Mouse (Mus musculus): Measurements from ENCODE around the gene Sox14.
A peak's percentile ranks its signal among the peaks of the same experiment; 100 is the strongest.

Sox14 gene

DNA sequence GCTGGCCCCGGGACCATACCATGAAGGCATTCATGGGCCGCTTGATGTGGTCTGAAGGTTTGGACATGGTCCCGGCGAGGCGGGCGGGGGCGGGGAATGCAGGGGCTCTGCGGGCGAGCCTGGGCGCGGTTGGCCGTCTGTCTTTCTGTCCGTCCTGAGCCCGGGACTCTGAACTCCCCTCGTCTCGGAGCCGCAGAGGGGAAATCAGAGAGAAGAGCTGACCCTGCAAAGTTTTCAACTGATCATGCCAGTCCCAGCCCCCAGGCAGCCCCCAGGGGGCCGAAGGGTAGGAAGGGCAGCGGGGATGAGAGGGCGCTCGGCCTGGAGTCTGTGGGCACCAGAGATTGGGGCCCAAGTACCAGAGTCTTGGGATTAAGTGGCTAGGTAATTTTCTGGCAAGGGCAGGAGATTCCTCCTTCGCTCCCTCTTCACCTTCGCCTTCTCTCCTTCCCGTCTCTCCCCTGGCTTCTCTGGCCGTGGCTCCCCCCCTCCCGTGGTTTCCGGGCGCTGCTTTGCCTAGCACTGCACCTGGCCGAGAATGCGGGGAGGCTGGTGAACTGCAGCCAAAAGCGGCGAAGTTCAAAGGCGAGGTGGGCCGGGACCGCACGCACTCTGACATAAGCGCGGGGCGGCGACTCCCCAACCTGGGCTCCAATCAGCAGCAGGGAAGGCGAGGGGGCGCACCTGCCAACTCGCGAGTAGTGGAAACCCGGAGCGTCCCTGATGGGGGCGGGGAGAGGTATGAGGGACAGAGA is at the start of gene Sox14:
TSS of gene Sox14 (minus strand) at position 553 of the 755 bp plus-strand sequence.
- peak; percentile 82 for DNase-seq (ENCODE audit: low read depth, low spot score)

GRCm38 (mm10) chr9:99879311-99879710 is 3.3 kb upstream of the Sox14 start:
- no peak for DNase-seq (ENCODE audit: low read depth, low spot score)

DNA sequence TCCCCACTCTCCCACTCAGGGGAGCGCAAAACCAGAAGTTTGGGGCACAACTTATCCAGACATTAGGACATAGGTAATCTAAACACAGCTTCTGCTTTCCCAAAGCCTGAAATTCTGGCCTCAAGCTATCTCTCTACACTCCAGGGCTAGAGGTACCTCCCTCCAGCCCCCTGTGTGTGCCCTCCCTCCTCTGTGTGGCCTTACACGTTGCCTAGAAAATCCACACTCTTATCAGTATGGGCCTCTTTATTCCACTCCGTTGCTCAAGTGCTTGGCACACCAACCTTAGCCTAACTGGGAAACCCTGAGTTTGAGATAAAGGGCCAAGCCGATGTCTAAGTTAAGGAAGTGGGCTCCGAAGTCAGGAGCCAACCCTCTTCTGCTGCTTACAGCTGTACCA is 2.6 kb upstream of the Sox14 start:
- no peak for DNase-seq (ENCODE audit: low read depth, low spot score)

DNA sequence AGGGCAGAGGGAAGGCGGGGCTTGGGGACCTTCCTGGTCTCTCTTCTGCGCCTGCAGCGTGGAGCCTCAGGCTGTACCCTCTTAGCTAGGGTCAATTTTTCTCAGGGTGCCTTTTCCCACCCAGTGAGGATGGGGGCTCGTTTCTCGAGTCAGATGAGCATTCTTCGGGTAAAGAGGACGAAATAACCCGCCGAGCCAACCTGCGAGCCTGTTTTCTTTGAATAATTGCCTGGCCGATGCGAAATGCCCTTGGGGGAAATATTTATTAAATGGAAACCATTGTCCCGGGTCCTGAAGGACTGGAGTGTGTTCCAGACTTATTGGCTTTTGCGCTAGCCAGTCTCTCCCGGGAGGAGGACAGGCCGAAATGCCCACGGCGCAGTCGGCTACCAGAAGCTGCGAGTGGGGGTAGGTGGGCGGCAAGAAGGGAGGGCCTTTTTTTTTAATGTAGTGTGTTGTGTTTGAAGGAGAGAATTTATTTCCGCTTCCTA is 1.1 kb upstream of the Sox14 start:
- DNase-seq (ENCODE audit: low read depth, low spot score): no peak

DNA sequence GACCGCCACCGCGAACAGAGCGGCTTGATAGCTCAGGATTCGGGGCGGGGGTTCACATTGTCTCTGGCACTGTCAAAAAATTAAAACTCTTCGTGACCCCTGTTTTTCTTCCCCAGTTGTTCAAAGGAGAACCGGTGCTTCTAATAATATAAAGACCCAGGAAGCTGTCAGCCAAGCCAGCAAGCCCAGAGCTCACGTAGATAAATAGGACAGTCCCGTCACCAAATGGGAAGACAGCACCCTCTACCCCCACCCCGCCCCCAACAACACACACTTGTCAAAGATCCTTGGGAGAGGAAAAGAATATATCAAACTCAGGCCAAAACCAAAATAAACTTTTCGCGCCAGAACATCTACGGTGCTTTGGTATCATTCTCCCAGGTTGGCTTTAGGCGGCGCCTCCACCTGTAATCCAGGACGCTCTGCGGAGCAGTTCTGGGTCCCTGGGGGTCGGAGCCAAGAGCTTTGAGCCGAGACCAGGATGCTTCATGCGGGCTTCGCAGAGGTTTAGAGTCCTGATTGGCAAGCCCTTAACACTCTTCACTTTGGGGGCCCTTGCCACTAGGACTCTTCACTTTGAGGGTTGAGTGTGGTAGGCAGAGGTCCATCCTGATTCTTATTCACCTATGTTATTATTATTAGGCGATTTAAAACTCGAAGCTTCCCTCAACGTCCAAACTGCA is 544 bp upstream of the Sox14 start:
- peak; percentile 20 for DNase-seq (ENCODE audit: low read depth, low spot score)

DNA sequence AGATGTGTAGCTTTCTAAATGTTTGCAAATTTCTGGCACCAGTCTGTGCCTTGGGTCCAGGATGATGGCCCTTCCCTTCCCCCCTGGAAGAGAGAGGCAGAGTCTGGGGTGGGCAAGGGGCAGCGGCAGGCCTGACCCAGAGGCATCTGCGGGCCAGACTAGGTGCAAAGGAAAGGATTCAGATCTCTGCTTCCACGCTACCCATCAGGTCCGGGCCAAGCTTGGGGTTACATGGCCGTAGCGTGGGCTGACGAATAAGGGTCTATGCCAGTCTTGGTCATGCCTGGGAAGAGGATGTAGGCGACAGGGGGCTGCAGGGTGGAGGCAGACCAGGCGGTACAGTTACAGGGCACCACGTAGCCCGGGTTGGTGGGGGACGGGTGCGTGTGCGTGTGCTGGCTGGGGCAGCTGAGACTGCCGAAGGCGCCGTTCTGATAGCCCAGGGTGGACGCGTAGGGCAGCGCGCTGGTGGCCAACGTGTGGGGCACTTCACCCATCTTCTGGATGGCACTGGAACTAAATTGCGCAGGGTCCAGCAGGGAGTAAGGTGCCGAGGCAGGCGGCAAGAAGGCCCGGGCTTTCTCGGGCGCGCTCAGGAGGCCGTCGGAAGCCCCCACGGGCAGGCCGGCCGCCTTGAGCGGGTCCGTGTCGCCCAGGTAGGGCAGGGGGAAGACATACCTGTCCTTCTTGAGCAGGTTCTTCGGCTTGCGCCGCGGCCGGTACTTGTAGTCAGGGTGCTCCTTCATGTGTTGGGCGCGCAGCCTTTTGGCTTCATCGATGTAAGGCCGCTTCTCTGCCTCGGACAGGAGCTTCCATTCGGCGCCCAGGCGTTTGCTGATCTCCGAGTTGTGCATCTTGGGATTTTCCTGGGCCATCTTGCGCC is 994 bp downstream of the Sox14 start:
- DNase-seq (ENCODE audit: low read depth, low spot score): peak; percentile 20

GRCm38 (mm10) chr9:99873721-99874120 is 2.2 kb downstream of the Sox14 start:
- DNase-seq (ENCODE audit: low read depth, low spot score): no peak

DNA sequence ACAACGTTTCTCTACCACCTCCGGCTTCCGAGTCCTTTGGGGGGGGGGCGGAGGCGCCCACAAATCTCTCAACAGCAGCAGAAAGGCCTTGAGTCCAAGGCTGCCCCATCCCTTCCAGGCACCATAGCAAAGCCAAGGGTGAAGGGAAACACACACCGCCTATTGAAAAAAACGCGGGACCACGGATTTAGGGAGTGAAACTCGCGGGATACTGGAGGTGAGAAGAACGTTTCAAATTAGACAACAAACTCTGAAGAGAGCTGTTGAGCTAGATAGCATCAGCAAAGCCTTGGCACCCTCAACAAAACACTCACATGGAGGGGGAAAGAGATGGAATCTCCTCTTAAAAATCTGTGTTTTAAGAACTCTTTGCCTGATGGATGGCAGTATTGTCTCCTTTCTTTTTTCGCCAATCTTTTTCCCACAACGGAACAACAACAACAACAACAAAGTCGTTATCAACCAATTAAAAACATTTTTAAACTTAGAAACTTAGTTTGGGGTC is 2.8 kb downstream of the Sox14 start:
- DNase-seq (ENCODE audit: low read depth, low spot score): peak; percentile 13

- DNase-seq (ENCODE audit: low read depth, low spot score): peak; percentile 79
These were observed 3.5 kb downstream of the Sox14 start for GRCm38 (mm10) chr9:99872204-99873115.

GRCm38 (mm10) chr9:99871556-99872203 is 4.3 kb downstream of the Sox14 start:
- DNase-seq (ENCODE audit: low read depth, low spot score): peak; percentile 69

DNA sequence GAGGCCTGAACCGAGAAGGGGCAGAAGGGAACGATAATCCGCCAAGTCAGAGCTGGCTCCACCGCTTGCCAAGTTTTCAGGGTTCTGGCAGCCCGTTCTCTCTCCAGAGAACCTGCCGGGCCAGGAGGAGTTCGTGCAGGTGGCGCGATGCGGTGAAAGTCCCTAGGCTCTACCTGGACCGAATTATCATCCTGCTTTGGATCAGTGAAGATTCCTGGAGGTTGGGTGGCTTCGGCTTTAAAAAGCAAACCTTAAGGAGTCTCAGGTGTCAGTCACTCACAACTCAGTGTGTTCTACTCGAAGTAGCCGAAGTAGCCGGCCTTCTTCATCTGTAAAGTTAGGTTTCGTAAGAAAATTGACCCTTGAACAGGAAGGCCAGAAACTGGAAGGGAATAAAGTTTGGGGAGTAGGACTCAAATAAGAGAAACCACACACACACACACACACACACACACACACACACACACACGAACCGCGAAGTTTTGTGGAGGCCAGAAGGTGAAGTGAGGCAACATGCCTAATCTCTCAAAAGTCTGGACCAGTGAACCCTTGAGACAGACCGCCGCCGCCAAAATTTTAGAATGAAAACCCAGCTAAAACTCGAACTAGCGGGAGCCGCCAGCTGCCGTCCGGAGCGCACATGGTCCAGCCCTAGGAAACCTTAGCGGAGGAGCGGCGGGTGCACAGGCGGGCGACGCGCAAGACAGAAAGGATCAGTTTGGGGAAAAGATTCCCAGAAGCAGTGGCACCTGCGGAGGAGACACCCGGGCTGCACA is 5.0 kb downstream of the Sox14 start:
- DNase-seq (ENCODE audit: low read depth, low spot score): no peak

- DNase-seq (ENCODE audit: low read depth, low spot score): peak; percentile 55
These were observed 5.8 kb downstream of the Sox14 start for GRCm38 (mm10) chr9:99869936-99870779.

DNA sequence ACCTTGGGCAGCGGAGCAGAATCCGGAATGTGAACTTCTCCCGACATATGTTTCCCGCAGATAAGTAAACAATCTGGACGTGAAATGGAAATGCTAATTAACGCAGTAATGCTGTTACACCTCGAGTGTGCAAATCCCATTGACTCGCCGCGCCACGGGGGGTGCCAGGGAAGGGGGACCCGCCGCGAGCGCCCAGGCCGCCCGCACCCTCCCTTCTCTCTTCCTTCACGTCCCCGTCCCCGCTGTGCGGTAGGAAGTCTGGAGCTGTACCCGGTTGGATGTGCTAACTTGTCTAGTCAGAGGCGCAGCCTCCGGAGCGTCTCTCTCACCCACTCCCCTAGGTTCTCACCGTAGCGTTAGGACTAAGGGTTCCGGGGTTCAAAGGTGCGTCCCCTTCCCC is 6.7 kb downstream of the Sox14 start:
- peak; percentile 59 for DNase-seq (ENCODE audit: low read depth, low spot score)

- peak; percentile 64 for DNase-seq (ENCODE audit: low read depth, low spot score)
These were observed 7.4 kb downstream of the Sox14 start for GRCm38 (mm10) chr9:99868606-99869005.

- DNase-seq (ENCODE audit: low read depth, low spot score): no peak
These were observed 7.9 kb downstream of the Sox14 start for GRCm38 (mm10) chr9:99868054-99868453.

DNA sequence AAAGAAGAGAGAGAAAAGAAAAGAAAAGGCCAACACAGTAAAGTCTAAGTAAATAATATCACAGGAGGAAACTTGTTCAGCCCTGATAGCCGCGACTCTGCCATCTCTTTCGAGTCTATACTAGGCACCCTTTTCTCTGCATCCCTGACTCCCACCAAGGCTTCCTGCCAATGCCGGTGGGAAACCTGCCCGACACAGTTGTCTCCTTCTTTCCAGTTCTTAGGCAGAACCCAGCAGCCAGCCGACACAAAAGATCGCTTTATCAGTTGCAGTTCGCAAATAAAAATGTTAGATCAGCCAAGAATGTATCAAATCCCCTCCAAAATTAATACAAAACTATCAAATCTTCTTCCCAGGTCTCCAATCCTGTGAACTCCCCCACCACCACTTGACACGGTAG is 13.0 kb downstream of the Sox14 start:
- DNase-seq (ENCODE audit: low read depth, low spot score): no peak

- no peak for DNase-seq (ENCODE audit: low read depth, low spot score)
These were observed 21.5 kb downstream of the Sox14 start for GRCm38 (mm10) chr9:99854486-99854885.

- no peak for DNase-seq (ENCODE audit: low read depth, low spot score)
These were observed 22.6 kb downstream of the Sox14 start for GRCm38 (mm10) chr9:99853356-99853755.

Data from ES-CJ7 (cell line).